Mouse (Mus musculus): ENCODE results near the gene Bckdk.

Bckdk gene

GRCm38 (mm10) chr7:127896384-127896783, 7.5 kb upstream of the Bckdk start:
- DNase-seq, result peak; percentile 90

DNA sequence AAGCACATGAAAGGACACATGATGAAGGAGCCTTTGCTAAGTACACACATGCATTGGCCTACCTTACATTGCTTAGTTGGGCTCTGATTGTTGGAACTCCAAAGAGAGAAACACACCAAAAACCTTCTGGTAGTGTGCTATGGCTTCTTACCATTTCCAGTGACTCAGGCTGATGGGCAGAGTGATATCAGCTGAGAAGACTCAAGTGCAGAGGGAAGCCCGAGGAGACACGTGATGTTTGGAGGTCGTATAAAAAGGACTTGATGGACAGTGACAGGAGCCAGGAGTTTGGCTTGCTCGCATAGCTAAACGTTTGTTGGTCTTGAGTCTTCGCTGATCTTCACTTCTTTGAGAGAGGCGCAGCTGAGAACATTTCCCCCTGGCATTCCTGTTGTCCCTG, 6.3 kb upstream of the Bckdk start:
- DNase-seq, result no peak

DNA sequence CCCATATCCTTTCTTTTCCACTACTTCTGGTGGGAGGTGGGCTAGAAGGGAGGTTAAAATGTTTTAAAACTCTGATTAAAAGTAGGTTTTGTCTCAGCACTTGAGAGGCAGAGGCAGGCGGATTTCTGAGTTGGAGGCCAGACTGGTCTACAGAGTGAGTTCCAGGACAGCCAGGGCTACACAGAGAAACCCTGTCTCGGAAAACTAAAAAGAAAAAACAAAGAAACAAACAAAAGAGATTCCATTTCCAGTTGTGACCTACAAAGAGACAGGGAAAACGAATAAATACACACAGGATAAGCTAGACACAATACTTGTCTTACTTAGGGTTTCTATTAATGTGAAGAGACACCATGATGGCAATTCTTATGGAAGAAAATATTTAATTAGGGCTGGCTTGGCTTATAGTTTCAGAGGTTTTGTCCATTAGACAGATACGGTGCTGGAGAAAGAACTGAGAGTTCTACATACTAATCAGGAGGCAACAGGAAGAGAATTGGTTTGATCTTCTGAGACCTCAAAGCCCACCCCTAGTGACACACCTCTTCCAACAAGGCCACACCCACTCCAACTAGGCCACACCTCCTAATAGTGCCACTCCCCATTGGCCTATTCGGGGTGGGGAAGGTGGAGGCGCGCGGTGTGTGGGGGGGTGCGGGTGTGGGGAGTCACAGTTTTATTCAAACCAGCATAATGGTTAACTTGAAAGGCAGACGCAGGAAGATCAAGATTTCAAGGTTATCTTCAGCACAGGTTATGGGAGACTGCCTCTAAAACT, 5.5 kb upstream of the Bckdk start:
- peak; percentile 79 for DNase-seq

- peak; percentile 44 for DNase-seq
Measured at GRCm38 (mm10) chr7:127899997-127900396, 3.9 kb upstream of the Bckdk start.

GRCm38 (mm10) chr7:127901772-127902171, 2.1 kb upstream of the Bckdk start:
- no peak for DNase-seq

DNA sequence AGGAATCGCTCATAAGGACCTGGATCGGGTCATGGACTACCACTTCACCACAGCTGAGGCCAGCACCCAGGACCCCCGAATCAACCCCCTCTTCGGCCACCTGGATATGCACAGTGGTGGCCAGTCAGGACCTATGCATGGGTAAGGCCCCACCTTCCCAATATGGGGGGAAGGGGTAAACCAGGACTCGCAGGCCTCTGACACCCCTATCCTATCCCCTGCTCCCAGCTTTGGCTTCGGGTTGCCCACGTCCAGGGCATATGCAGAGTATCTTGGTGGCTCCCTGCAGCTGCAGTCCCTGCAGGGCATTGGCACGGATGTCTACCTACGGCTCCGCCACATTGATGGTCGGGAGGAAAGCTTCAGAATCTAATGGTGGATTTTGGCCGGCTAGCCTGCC, 4.1 kb downstream of the Bckdk start:
- no peak for DNase-seq

DNA sequence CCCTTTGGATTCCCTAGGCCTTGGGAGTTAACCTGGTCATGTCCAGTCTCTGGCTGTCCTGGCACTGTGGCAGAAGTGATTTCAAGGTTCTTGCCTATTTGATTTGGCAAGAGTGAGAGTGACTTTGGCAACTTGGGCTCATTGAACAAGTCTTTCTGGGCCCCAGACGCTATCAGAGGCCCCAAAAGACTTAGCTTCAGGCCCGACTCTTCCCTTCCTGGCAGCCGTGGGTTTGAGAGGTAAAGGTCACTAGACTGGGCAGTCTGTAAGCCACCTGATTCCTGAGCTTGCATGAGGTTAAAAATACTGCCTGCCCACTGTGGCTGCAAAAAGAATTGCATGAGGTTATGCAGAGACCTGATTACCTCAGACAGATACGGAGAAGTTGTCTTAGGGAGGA, 4.8 kb downstream of the Bckdk start:
- DNase-seq, result no peak

- DNase-seq, result peak; percentile 85
Measured at GRCm38 (mm10) chr7:127912190-127912871, 8.4 kb downstream of the Bckdk start, which contains the start of gene Kat8. Gene Kat8, plus strand, starts transcription at chr7:127912516.

- DNase-seq, result no peak
Measured at GRCm38 (mm10) chr7:127912938-127913337, 9.1 kb downstream of the Bckdk start.

DNA sequence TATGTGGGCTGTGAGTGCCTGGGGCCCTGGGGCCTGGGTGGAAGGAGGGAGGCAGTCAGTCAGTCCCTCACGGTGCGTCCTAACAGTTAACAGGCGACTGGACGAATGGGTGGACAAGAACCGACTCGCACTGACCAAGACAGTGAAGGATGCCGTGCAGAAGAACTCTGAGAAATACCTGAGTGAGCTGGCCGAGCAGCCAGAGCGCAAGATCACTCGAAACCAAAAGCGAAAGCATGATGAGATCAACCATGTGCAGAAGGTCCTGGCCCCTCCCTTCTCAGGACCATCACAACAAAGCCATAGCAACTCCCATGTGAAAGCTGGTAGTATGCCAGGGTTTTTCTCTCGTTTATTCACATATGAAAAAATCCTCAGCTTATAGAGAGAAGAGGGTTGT, 11.4 kb downstream of the Bckdk start:
- DNase-seq, result no peak

GRCm38 (mm10) chr7:127918203-127918602, 14.3 kb downstream of the Bckdk start:
- DNase-seq, result peak; percentile 86

DNA sequence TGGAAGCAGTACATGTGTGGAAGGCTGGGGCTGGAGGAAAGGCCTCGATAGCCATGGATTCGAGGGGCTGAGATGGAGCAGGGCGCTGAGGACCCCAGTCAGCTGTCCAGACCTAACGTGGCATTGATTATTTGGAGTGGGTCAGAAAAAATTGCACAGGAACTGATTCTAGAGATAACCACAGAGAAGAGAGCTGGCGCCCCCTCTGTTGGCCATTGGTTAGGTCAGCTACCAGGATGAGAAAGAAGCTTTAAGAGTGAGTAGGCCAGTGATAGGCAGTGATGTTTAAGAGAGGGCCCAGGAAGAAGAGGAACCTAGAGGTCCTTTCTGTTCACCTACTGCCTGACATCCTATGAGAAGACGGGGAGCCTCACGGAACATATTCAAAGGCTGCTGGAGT, 15.4 kb downstream of the Bckdk start:
- DNase-seq, result peak; percentile 71

- DNase-seq, result peak; percentile 61
Measured at GRCm38 (mm10) chr7:127921516-127921915, 17.6 kb downstream of the Bckdk start.

DNA sequence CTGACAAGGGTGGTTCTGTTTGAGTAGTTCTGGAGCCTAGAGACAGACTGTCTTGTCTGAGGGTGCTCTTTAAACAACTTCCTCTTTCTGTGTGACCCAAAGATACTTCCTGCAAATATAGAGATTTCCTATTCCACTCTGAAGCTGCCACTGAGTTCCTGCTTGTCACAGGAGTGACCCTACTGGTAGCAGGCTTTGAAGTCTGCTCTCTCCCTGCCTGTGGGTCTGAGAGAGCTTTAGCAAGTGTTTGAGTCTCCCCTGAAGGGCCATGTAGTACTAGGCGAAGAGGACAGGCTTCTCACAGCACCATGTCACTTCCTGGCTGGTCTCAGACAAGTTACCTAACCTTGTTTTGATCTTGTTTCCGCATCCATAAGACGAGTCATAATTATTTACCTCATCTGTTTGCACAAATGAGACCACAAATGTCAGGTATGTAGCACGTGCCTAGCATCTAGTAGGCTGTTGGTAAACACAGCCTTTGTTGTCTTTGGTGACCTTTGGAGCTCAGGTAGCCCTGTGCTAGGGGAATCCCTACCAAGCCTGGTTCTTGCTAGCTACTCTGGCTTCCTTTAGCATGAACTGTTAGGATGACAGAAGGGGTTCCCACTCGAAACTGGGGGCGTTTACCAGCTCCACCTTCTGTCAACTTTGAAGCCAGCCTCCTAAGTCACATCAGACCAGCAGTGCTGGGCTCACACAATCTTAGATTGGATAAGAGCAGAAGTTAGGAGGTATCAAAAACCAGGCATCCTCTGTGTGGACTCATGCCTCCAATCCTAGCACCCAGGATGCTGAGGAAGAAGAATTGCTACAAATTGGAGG, 18.8 kb downstream of the Bckdk start:
- DNase-seq, result no peak

DNA sequence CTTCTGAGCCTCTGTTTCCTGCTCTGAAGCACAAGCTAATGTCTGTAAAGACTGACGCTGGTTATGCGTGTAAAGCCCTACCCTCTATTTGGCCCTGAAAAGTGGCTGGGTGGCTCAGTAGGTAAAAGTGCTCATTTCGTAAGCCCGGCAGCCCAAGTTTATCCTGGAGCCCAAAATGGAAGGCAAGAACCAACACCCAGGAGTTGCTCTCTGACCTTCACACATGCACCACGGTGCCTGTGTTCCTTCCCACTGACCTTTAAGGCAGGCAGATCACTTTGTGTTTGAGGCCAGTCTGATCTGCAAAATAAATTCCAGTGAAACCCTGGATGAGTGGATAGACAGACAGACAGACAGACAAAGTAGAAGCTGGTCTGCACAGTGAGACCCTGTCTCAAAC, 19.8 kb downstream of the Bckdk start:
- no peak for DNase-seq

DNA sequence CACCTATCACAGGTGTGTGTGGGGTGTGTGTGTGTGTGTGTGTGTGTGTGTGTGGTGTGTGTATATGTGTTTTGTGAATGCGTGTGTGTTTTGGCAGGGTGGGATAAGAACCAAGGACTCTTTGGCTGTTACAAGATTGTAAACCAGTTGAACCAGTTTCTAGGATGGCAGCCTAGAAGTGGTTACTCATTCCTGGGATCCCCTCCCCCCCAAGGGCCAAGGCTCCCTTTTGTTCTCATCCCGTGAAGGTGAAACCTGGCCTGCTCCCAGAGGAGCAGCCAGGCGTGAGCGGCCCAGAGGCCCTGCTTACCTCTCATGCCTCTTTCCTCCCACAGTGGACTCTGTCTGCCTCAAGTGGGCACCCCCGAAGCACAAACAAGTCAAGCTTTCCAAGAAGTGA, 21.4 kb downstream of the Bckdk start:
- DNase-seq, result no peak

GRCm38 (mm10) chr7:127926066-127926465, 22.2 kb downstream of the Bckdk start:
- DNase-seq, result no peak

DNA sequence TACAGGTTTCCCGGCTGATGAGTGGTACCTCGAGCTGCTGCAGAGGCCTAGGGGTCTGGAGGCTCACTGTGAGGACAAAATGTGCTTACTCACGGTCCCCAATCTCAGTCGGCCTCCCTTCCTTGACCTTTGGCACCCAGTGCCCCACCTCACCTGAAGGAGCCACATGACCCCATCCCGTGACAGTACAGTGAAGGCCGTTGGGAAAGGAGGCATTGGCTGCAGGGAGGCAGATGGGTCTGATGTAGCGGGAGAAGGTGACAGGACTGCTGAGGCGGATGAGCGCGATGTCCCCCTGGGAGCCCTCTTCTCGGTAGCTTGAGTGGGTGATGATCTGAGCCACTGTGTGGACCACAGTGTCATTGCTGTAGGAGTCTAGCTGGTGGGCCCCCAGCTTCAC, 23.0 kb downstream of the Bckdk start:
- no peak for DNase-seq

DNA sequence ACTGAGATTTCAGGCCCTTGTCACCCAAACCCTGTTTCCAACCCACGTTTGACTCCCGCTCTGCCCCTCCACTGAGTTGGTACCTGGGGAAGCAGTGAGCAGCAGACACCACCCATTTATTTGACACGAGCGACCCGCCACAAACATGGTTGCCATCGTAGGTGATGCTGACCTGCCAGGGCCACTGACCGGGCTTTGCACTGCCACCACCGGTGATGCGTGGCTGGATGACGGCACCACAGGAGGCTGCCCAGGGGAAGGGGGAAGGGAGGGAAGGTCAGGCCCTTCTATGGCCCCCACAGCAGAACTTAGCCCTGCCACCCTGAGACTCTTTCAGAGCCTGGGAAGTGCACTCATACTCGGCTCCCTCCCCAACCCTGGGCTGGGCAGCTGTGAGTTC, 23.8 kb downstream of the Bckdk start:
- DNase-seq, result no peak

- no peak for DNase-seq
Measured at GRCm38 (mm10) chr7:127928596-127928995, 24.7 kb downstream of the Bckdk start.

DNA sequence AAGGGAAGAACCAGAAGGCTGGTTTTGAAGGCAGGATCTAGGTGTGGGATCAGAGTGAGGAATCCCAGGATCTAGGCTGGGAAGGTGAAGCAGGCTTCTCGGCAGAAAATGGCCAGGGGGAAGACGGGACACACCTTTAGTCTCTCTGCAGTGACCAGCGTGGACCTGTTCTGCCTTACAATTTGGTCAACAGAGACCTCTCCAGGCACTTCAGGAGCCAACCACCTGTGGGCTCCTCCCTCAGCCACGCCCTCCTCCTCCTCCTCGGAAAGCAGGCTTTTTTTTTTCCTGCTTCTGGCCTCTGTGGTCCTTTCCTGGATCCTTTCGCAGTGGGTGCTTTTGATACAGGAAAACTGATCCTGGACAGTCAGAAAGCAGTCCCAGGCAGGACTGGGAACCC, 26.0 kb downstream of the Bckdk start, which contains the start of gene Prss8:
TSS of gene Prss8 (minus strand) at position 182 of the 400 bp plus-strand sequence.
- no peak for DNase-seq

- no peak for DNase-seq
Measured at GRCm38 (mm10) chr7:127930636-127931035, 26.8 kb downstream of the Bckdk start.

DNA sequence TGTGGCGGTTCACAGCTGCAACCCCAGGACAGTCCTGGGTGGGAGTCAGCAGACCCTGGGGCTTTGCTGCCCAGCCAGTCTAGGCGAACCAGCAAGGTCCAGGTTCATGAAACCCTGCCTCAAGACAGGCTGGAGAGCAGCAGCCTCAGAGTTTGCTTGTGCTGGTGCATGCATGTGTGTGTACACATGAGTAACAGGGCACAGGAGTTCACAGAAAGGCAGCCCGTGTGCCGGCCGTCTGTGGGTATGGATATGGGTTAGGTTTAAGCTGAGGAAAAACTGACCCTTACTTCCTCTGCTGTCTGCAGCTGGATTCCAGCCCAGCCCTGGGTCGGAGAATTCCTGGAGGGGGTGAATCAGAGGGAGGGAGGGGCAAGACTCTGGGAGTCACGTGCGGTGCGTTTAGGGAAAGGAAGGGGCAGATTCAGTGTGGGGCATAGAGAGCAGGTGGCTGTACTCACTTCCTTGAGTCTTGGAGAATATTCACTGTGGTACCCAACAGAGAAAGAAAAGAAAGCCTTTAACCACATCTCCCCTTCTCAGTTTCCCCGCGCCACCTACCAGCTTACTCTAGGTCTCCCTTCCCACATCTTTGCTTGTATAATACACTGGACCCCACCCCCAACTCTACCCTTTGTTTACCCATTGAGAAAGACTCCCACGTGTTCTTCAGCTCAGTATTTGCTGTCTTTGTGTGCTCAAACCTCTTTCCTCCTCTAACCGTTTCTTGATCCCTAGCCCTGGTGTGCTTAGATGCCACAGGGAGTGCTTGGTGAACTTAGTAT, 27.7 kb downstream of the Bckdk start:
- no peak for DNase-seq

Data from thymus, postnatal 4 days (tissue).